Mouse (Mus musculus): ENCODE results near the gene Fam189b. TPM values are rescaled to one million over a fixed set of nuclear protein-coding genes. Genes with fewer than 3 reads are reported as not detected.

Fam189b gene
- polyA plus RNA-seq, 1 experiment from 2014 or later, result 25.6 TPM

- Histone ChIP-seq H3K4me1 (peaks cover 66% of the 10 kb centered on the region), H3K36me3 (replicated peaks) (peaks cover 34% of the 10 kb centered on the region), H3K4me2 (peak within 1 kb of the TSS; percentile 95), H3K9me3 (no peaks in the 10 kb centered on the region), H3K27me3 (no peaks in the 10 kb centered on the region), H3K9ac (peak within 1 kb of the TSS; percentile 92), H3K4me3 (replicated peaks) (peak within 1 kb of the TSS; percentile 76), H3K27ac (peak within 1 kb of the TSS; percentile 98)
- ATAC-seq (ENCODE audit: low FRiP score), result no peak; the same call in 1 of the 2 replicates
- 2% methylated on average over 21 of the region's 21 CpGs for WGBS
These were observed 44.0 kb downstream of the Fam189b start, which contains the start of gene Mtx1 for GRCm38 (mm10) chr3:89226900-89227299. Gene Mtx1 (minus strand): TSS chr3:89227088.

GRCm38 (mm10) chr3:89227307-89228179, 44.6 kb downstream of the Fam189b start:
- Histone ChIP-seq H3K4me3 (replicated peaks) (peak overlapping the region; percentile 76), H3K36me3 (replicated peaks) (peaks cover 29% of the 10 kb centered on the region), H3K9me3 (no peaks in the 10 kb centered on the region), H3K27me3 (no peaks in the 10 kb centered on the region), H3K27ac (peak overlapping the region; percentile 98), H3K9ac (peak overlapping the region; percentile 92), H3K4me1 (peaks cover 61% of the 10 kb centered on the region), H3K4me2 (peak overlapping the region; percentile 95)
- 1% methylated on average over 41 of the region's 41 CpGs for WGBS
- peak; percentile 85 for ATAC-seq (ENCODE audit: low FRiP score)

GRCm38 (mm10) chr3:89228180-89228549, 45.2 kb downstream of the Fam189b start:
- Histone ChIP-seq H3K4me2 (peak overlapping the region; percentile 95), H3K27me3 (no peaks in the 10 kb centered on the region), H3K9ac (peak overlapping the region; percentile 92; the same call in 1 of the 2 replicates), H3K4me1 (peaks cover 54% of the 10 kb centered on the region), H3K4me3 (replicated peaks) (peak overlapping the region; percentile 76), H3K9me3 (no peaks in the 10 kb centered on the region), H3K27ac (peak overlapping the region; percentile 98), H3K36me3 (replicated peaks) (peaks cover 24% of the 10 kb centered on the region)
- under 1% methylated on average over 20 of the region's 20 CpGs for WGBS
- ATAC-seq (ENCODE audit: low FRiP score), result peak; percentile 25; the same call in 1 of the 2 replicates

GRCm38 (mm10) chr3:89228836-89229235, 45.9 kb downstream of the Fam189b start, which contains the start of gene Muc1:
Gene Muc1 (plus strand): TSS chr3:89229057.
- whole genome bisulfite sequencing, result 36% methylated on average over 10 of the region's 10 CpGs
- Histone ChIP-seq H3K4me3 (replicated peaks) (peak within 1 kb of the TSS; percentile 76), H3K9me3 (no peaks in the 10 kb centered on the region), H3K27ac (peak within 1 kb of the TSS; percentile 98), H3K4me2 (peak within 1 kb of the TSS; percentile 95), H3K27me3 (no peaks in the 10 kb centered on the region), H3K4me1 (peaks cover 48% of the 10 kb centered on the region), H3K9ac (peak within 1 kb of the TSS; percentile 92), H3K36me3 (replicated peaks) (peaks cover 24% of the 10 kb centered on the region)
- ATAC-seq (ENCODE audit: low FRiP score), result no peak

- Histone ChIP-seq H3K4me3 (replicated peaks) (no peak overlapping the region), H3K9ac (no peak overlapping the region), H3K4me1 (peaks cover 43% of the 10 kb centered on the region), H3K27ac (no peak overlapping the region), H3K36me3 (replicated peaks) (peaks cover 24% of the 10 kb centered on the region), H3K27me3 (no peaks in the 10 kb centered on the region), H3K9me3 (no peaks in the 10 kb centered on the region), H3K4me2 (no peak overlapping the region)
- WGBS, result 50% methylated on average over 4 of the region's 4 CpGs
- no peak for ATAC-seq (ENCODE audit: low FRiP score)
These were observed 46.3 kb downstream of the Fam189b start for GRCm38 (mm10) chr3:89229276-89229675.

- no peak overlapping the region for H3K27ac ChIP-seq
- no peak for ATAC-seq (ENCODE audit: low FRiP score)
- H3K36me3 ChIP-seq (replicated peaks), result peaks cover 25% of the 10 kb centered on the region
- no peak overlapping the region for H3K4me3 ChIP-seq (replicated peaks)
- WGBS, result 95% methylated on average over 2 of the region's 2 CpGs
- H3K9ac ChIP-seq, result no peak overlapping the region
- no peaks in the 10 kb centered on the region for H3K27me3 ChIP-seq
- H3K9me3 ChIP-seq, result no peaks in the 10 kb centered on the region
- peaks cover 30% of the 10 kb centered on the region for H3K4me1 ChIP-seq
- no peak overlapping the region for H3K4me2 ChIP-seq
These were observed 47.6 kb downstream of the Fam189b start for GRCm38 (mm10) chr3:89230561-89230960.

GRCm38 (mm10) chr3:89231345-89231744, 48.4 kb downstream of the Fam189b start:
- no peaks in the 10 kb centered on the region for H3K9me3 ChIP-seq
- no peak overlapping the region for H3K9ac ChIP-seq
- no peaks in the 10 kb centered on the region for H3K27me3 ChIP-seq
- peaks cover 23% of the 10 kb centered on the region for H3K4me1 ChIP-seq
- ATAC-seq (ENCODE audit: low FRiP score), result no peak
- H3K4me3 ChIP-seq (replicated peaks), result no peak overlapping the region
- H3K4me2 ChIP-seq, result no peak overlapping the region
- peaks cover 33% of the 10 kb centered on the region for H3K36me3 ChIP-seq (replicated peaks)
- 76% methylated on average over 7 of the region's 7 CpGs for WGBS
- H3K27ac ChIP-seq, result no peak overlapping the region

- WGBS, result 80% methylated on average over 16 of the region's 16 CpGs
- H3K4me2 ChIP-seq, result no peak overlapping the region
- H3K27ac ChIP-seq, result no peak overlapping the region
- H3K27me3 ChIP-seq, result no peaks in the 10 kb centered on the region
- no peak overlapping the region for H3K9ac ChIP-seq
- H3K4me1 ChIP-seq, result peaks cover 18% of the 10 kb centered on the region
- no peaks in the 10 kb centered on the region for H3K9me3 ChIP-seq
- peaks cover 38% of the 10 kb centered on the region for H3K36me3 ChIP-seq (replicated peaks)
- ATAC-seq (ENCODE audit: low FRiP score), result no peak
- no peak overlapping the region for H3K4me3 ChIP-seq (replicated peaks)
These were observed 48.9 kb downstream of the Fam189b start for GRCm38 (mm10) chr3:89231772-89232275.

- H3K27ac ChIP-seq, result no peak overlapping the region
- WGBS, result 78% methylated on average over 6 of the region's 6 CpGs
- no peaks in the 10 kb centered on the region for H3K9me3 ChIP-seq
- no peak for ATAC-seq (ENCODE audit: low FRiP score)
- no peak overlapping the region for H3K4me3 ChIP-seq (replicated peaks)
- H3K27me3 ChIP-seq, result no peaks in the 10 kb centered on the region
- no peak overlapping the region for H3K9ac ChIP-seq
- H3K4me2 ChIP-seq, result no peak overlapping the region
- H3K4me1 ChIP-seq, result peaks cover 13% of the 10 kb centered on the region
- peaks cover 46% of the 10 kb centered on the region for H3K36me3 ChIP-seq (replicated peaks)
These were observed 49.7 kb downstream of the Fam189b start for GRCm38 (mm10) chr3:89232614-89233013.

- H3K4me3 ChIP-seq (replicated peaks), result no peak overlapping the region
- no peaks in the 10 kb centered on the region for H3K27me3 ChIP-seq
- peaks cover 5% of the 10 kb centered on the region; the same call in 1 of the 2 replicates for H3K4me1 ChIP-seq
- H3K4me2 ChIP-seq, result no peak overlapping the region
- 90% methylated on average over 14 of the region's 14 CpGs for WGBS
- H3K9ac ChIP-seq, result no peak overlapping the region
- H3K9me3 ChIP-seq, result no peaks in the 10 kb centered on the region
- H3K27ac ChIP-seq, result peak overlapping the region; percentile 13; the same call in 1 of the 2 replicates
- no peak for ATAC-seq (ENCODE audit: low FRiP score)
- H3K36me3 ChIP-seq (replicated peaks), result peaks cover 56% of the 10 kb centered on the region
These were observed 50.7 kb downstream of the Fam189b start for GRCm38 (mm10) chr3:89233562-89234110.

GRCm38 (mm10) chr3:89236516-89236915, 53.6 kb downstream of the Fam189b start:
- H3K27ac ChIP-seq, result no peak overlapping the region
- no peak overlapping the region for H3K9ac ChIP-seq
- no peak overlapping the region for H3K4me3 ChIP-seq (replicated peaks)
- no peak overlapping the region for H3K4me2 ChIP-seq
- ATAC-seq (ENCODE audit: low FRiP score), result no peak
- H3K9me3 ChIP-seq, result no peaks in the 10 kb centered on the region
- no peaks in the 10 kb centered on the region for H3K4me1 ChIP-seq
- H3K27me3 ChIP-seq, result no peaks in the 10 kb centered on the region
- 88% methylated on average over 10 of the region's 10 CpGs for WGBS
- H3K36me3 ChIP-seq (replicated peaks), result peaks cover 79% of the 10 kb centered on the region

- Histone ChIP-seq H3K27me3 (no peaks in the 10 kb centered on the region), H3K9me3 (no peaks in the 10 kb centered on the region), H3K36me3 (replicated peaks) (peaks cover 89% of the 10 kb centered on the region), H3K4me2 (no peak overlapping the region), H3K9ac (no peak overlapping the region), H3K27ac (no peak overlapping the region), H3K4me3 (replicated peaks) (no peak overlapping the region), H3K4me1 (no peaks in the 10 kb centered on the region; the same call in 1 of the 2 replicates)
- WGBS, result 95% methylated on average over 21 of the region's 21 CpGs
- ATAC-seq (ENCODE audit: low FRiP score), result no peak
These were observed 54.7 kb downstream of the Fam189b start for GRCm38 (mm10) chr3:89237682-89238081.

Data from forebrain, embryonic 12.5 days (tissue).